Mouse (Mus musculus) small intestine, adult 2 months (tissue): ENCODE data around the gene Ric3.

Experiments used
- CTCF ChIP-seq: fragments of 200-500 bp; IDR thresholded peaks from 2 replicates; pipeline ENCODE4 v1.5.1; 2012; ENCODE audit warnings: low read depth, mild to moderate bottlenecking, control low read depth, inconsistent platforms, low read length, moderate library complexity, mixed read lengths; ENCODE audit not compliant: insufficient replicate concordance, insufficient read length; ENCODE audit errors: extremely low read depth
- POLR2A ChIP-seq: fragments of 200-500 bp; IDR thresholded peaks from 2 replicates; pipeline ENCODE4 v1.6.1; 2012; ENCODE audit warnings: low read depth, mild to moderate bottlenecking, control low read depth, inconsistent platforms, low read length, moderate library complexity

- TF ChIP-seq CTCF (no peak), POLR2A (no peak)
Measured at GRCm38 (mm10) chr7:109082269-109083112, 640 bp downstream of the Ric3 start.
